Mouse (Mus musculus): ENCODE results near the gene Tmem230. TPM values are rescaled to one million over a fixed set of nuclear protein-coding genes. Genes with fewer than 3 reads are reported as not detected.

Tmem230 gene
- polyA plus RNA-seq, 1 experiment from 2014 or later = 44.2 TPM

GRCm38 (mm10) chr2:132203773-132204172 lies 43.8 kb downstream of the Tmem230 start:
- no peaks in the 10 kb centered on the region for H3K4me1 ChIP-seq (ENCODE audit: control insufficient read depth, insufficient read depth, low read length)
- 71% methylated on average over 3 of the region's 3 CpGs for WGBS (ENCODE audit: insufficient replicate concordance)
- H3K4me3 ChIP-seq (ENCODE audit: low read depth, low read length) = no peak overlapping the region
- ATAC-seq (replicated peaks; ENCODE audit: insufficient number of reproducible peaks, low FRiP score, low TSS enrichment) = no peak
- no peak overlapping the region for H3K27ac ChIP-seq (ENCODE audit: low read depth, low read length)
- no peaks in the 10 kb centered on the region for H3K9me3 ChIP-seq (replicated peaks; ENCODE audit: control insufficient read depth, low read length)
- H3K4me2 ChIP-seq = no peak overlapping the region
- H3K27me3 ChIP-seq (ENCODE audit: control insufficient read depth, insufficient read depth, low read length) = no peaks in the 10 kb centered on the region
- H3K9ac ChIP-seq (ENCODE audit: low read depth, low read length) = no peak overlapping the region
- H3K36me3 ChIP-seq (ENCODE audit: control insufficient read depth, insufficient read depth, low read length) = no peaks in the 10 kb centered on the region

- Histone ChIP-seq H3K9ac (ENCODE audit: low read depth, low read length) (no peak overlapping the region), H3K9me3 (replicated peaks; ENCODE audit: control insufficient read depth, low read length) (no peaks in the 10 kb centered on the region), H3K36me3 (ENCODE audit: control insufficient read depth, insufficient read depth, low read length) (no peaks in the 10 kb centered on the region), H3K4me1 (ENCODE audit: control insufficient read depth, insufficient read depth, low read length) (no peaks in the 10 kb centered on the region), H3K4me3 (ENCODE audit: low read depth, low read length) (no peak overlapping the region), H3K27me3 (ENCODE audit: control insufficient read depth, insufficient read depth, low read length) (no peaks in the 10 kb centered on the region), H3K4me2 (no peak overlapping the region), H3K27ac (ENCODE audit: low read depth, low read length) (no peak overlapping the region)
- no peak for ATAC-seq (replicated peaks; ENCODE audit: insufficient number of reproducible peaks, low FRiP score, low TSS enrichment)
- WGBS (ENCODE audit: insufficient replicate concordance) = 70% methylated on average over 3 of the region's 3 CpGs
Measured at GRCm38 (mm10) chr2:132203186-132203585, 44.4 kb downstream of the Tmem230 start.

- Histone ChIP-seq H3K4me1 (ENCODE audit: control insufficient read depth, insufficient read depth, low read length) (no peaks in the 10 kb centered on the region), H3K9ac (ENCODE audit: low read depth, low read length) (no peak overlapping the region), H3K4me3 (ENCODE audit: low read depth, low read length) (no peak overlapping the region), H3K9me3 (replicated peaks; ENCODE audit: control insufficient read depth, low read length) (no peaks in the 10 kb centered on the region), H3K4me2 (no peak overlapping the region), H3K27ac (ENCODE audit: low read depth, low read length) (no peak overlapping the region), H3K36me3 (ENCODE audit: control insufficient read depth, insufficient read depth, low read length) (no peaks in the 10 kb centered on the region), H3K27me3 (ENCODE audit: control insufficient read depth, insufficient read depth, low read length) (no peaks in the 10 kb centered on the region)
- 88% methylated on average over 9 of the region's 9 CpGs for WGBS (ENCODE audit: insufficient replicate concordance)
- ATAC-seq (replicated peaks; ENCODE audit: insufficient number of reproducible peaks, low FRiP score, low TSS enrichment) = no peak
Measured at GRCm38 (mm10) chr2:132198017-132198933, 49.3 kb downstream of the Tmem230 start.

- 67% methylated on average over 2 of the region's 2 CpGs for WGBS (ENCODE audit: insufficient replicate concordance)
- H3K9ac ChIP-seq (ENCODE audit: low read depth, low read length) = no peak overlapping the region
- no peak for ATAC-seq (replicated peaks; ENCODE audit: insufficient number of reproducible peaks, low FRiP score, low TSS enrichment)
- H3K27ac ChIP-seq (ENCODE audit: low read depth, low read length) = no peak overlapping the region
- no peaks in the 10 kb centered on the region for H3K4me1 ChIP-seq (ENCODE audit: control insufficient read depth, insufficient read depth, low read length)
- no peaks in the 10 kb centered on the region for H3K27me3 ChIP-seq (ENCODE audit: control insufficient read depth, insufficient read depth, low read length)
- H3K36me3 ChIP-seq (ENCODE audit: control insufficient read depth, insufficient read depth, low read length) = no peaks in the 10 kb centered on the region
- no peak overlapping the region for H3K4me2 ChIP-seq
- no peak overlapping the region for H3K4me3 ChIP-seq (ENCODE audit: low read depth, low read length)
- no peaks in the 10 kb centered on the region for H3K9me3 ChIP-seq (replicated peaks; ENCODE audit: control insufficient read depth, low read length)
Measured at GRCm38 (mm10) chr2:132195602-132196001, 52.0 kb downstream of the Tmem230 start.

- H3K27me3 ChIP-seq (ENCODE audit: control insufficient read depth, insufficient read depth, low read length) = no peaks in the 10 kb centered on the region
- ATAC-seq (replicated peaks; ENCODE audit: insufficient number of reproducible peaks, low FRiP score, low TSS enrichment) = no peak
- WGBS (ENCODE audit: insufficient replicate concordance) = 87% methylated on average over 3 of the region's 3 CpGs
- H3K27ac ChIP-seq (ENCODE audit: low read depth, low read length) = no peak overlapping the region
- no peak overlapping the region for H3K4me2 ChIP-seq
- H3K36me3 ChIP-seq (ENCODE audit: control insufficient read depth, insufficient read depth, low read length) = no peaks in the 10 kb centered on the region
- H3K4me1 ChIP-seq (ENCODE audit: control insufficient read depth, insufficient read depth, low read length) = no peaks in the 10 kb centered on the region
- H3K4me3 ChIP-seq (ENCODE audit: low read depth, low read length) = no peak overlapping the region
- H3K9ac ChIP-seq (ENCODE audit: low read depth, low read length) = no peak overlapping the region
- no peaks in the 10 kb centered on the region for H3K9me3 ChIP-seq (replicated peaks; ENCODE audit: control insufficient read depth, low read length)
Measured at GRCm38 (mm10) chr2:132190602-132191161, 56.9 kb downstream of the Tmem230 start.

Other genes with a start within 250 kb of the Tmem230 start
- gene Rassf2, start 217.5 kb downstream of the Tmem230 start, polyA plus RNA-seq (2014; fragmentation: Nextera tagmentation; extraction: Ambion mirVana) = 3.1 and 3.9 TPM in 2 replicates
- gene Slc23a2, start 102.7 kb downstream of the Tmem230 start, polyA plus RNA-seq (2014; fragmentation: Nextera tagmentation; extraction: Ambion mirVana) = 8.7 and 10.2 TPM in 2 replicates
- gene Pcna, start 5.5 kb upstream of the Tmem230 start, polyA plus RNA-seq (2014; fragmentation: Nextera tagmentation; extraction: Ambion mirVana) = 209 and 212 TPM in 2 replicates
- gene Cds2, start 15.3 kb upstream of the Tmem230 start, polyA plus RNA-seq (2014; fragmentation: Nextera tagmentation; extraction: Ambion mirVana) = 13.0 and 18.5 TPM in 2 replicates
- gene Prokr2, start 137.6 kb upstream of the Tmem230 start, polyA plus RNA-seq (2014; fragmentation: Nextera tagmentation; extraction: Ambion mirVana) = 1.8 and 2.6 TPM in 2 replicates

All from heart, embryonic 11.5 days (tissue).